Mouse (Mus musculus) thymus, postnatal 36 days (tissue): ENCODE measurements at regions not wholly inside any gene's neighbourhood (a gene's known extent, or its start where the extent isn't known, plus 50 kb on each side); places are given as distances from the start of the nearest gene placed in this dataset.

Experiments used
- DNase-seq, 2 experiments: peaks; one replicate each; pipeline ENCODE4 v3.0.0; 2022; ENCODE audit warnings: mixed read lengths in 2 of 2

- DNase-seq = no peak
Observed at GRCm38 (mm10) chr15:51104796-51105195, 2779.9 kb upstream of the Gm7489 start.

DNA sequence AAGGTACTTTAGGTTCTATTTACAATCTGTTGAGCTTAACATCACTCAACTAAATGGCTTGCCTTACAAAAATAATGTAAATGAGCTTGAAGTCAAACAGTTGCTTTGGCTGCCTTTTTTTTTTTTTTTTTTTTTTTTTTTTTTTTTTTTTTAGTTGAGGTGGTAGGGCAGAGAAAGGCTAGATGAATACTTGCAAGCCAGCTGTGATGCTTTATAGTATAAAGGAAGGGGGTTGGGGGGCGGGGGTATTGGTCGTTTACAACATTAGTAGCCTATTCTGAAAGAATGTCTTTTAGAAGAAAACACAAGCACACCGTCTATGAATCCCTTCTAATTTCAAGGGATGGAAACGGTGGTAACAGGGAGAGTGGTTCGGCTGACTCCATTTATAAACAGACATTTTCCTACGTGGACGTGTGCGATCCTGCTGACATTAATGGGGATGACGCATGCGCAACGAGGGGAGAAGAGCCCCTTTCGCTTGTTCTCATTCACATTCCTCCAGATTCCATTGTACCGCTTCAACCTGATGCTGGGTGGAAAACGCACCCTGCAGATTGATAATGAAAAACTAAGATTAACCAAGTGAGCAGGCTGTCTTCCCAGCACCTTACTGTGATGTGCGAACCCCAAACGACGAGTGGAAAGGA is 2779.2 kb upstream of the Gm7489 start:
- DNase-seq = no peak

DNA sequence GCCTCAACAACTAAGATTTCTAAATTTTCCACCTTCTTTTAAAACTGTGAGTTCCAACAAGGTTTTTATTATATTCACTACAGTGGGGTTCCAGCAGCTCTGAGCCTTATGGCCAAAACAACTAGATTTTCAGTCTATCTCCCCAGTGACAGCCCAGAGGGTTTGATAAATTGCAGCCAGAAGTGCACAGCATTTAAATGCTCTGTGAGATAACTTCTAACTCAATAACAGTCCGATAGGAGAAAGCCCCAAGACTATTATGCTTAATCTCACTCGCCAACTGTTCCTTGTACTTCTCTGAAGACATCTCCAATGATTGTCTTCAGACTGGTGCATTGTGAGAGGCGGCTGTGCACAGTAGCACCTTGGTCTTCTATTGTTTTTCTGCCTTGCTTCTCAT is 2774.5 kb upstream of the Gm7489 start:
- DNase-seq = no peak

DNA sequence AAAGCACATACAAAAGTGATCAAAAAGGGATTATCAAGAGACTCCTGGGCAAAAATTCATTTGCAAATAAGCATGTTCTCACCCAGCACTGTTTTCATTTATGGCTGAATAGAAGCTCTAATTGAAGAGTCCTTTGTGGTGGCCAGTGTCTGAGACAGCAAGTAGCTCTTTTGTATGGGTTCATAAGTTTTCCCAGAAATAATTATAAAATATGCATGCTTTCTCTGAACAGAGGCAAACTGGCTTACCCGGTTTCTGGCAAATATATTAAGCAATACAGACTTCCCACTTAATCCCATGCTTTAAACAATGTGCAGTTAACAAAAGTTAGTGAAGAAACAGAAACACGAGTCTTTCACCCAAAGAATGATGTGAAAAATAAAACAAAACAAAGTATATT is 2758.8 kb upstream of the Gm7489 start:
- DNase-seq = no peak

DNA sequence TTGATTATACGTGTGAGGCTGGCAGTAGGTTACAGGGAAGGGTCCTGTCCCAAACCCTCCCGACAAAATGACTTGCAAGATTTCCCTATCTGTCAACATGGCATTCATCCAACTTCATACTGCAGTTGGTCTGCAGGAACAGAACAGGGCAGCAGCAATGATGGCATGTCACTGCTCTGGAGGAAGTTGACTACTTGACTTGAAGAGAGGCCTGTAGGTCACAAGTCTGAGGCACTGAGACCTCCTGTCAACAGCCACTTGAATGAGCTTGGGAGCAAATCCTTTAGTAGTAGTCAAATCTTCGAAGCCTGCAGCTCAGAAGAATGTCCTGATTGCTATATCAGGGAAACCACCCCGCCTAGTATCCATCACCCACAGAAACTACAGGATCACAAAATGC is 2753.7 kb upstream of the Gm7489 start:
- DNase-seq = no peak

GRCm38 (mm10) chr15:51136121-51136520 is 2748.6 kb upstream of the Gm7489 start:
- DNase-seq = no peak

DNA sequence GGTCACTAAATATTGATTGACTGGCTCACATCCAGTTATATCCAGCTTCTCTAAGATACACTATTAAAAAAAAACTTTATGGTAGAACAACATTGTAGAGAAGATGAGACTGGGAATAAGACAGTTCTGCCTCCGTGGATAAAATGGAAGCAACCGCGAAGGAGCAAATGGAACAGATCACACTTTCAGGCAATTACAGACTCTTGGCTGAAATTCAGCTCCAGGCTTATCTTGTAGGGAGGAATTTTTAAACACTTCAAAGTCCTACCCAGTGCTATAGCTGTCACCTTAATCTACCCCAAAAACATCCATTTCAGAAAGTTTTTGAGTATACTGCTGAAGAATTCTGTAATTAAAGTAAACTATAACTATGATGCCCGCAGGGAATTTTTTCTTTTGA is 2745.2 kb upstream of the Gm7489 start:
- DNase-seq = no peak

DNA sequence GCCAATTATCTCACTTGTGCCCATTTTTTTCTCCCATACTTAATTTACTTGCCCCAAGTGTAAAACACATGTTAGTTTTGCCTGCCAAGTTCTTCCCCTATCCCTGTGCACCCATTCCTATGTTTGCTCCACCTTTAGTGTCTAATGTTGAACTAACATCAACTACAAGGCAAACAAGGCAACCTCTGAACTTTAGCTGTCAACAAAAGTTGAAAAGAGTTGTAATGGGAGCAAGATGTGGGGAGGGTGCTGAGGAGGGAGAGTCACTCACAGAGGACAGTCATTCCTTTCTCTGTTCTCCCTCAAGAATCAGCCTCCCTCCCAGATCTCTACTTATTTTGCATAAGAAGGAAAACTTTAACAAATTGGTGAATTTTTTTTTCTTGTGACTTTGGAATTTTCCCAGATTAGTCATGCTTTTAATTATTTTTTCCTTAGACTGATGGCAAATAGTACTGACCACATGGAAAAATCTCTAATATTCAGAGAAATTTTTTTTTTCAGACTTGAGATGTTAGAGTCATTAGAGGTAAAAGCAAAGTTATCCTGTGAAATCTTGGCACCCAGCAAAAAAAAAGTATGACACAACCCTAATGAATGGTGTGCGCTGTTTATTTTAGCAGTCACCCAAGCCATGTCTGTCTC is 2710.6 kb upstream of the Gm7489 start:
- no peak for DNase-seq

DNA sequence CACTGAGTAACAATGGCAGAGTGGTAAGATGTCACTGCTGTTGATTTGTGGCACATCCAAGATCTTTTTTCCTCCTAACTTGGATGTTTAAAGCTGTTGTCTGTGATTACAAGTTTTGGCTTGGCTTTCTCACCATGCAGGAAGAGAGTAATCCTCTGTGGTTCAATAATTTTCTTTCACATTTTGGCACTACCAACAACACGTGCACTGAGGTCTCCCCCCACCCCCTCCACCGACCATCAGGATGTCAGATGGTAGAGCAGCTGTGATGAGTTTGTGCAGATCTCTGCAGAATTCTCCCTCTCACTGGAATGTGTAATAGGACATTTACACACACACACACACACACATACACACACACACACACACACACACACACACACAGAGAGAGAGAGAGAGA is 2708.2 kb upstream of the Gm7489 start:
- DNase-seq = no peak

DNA sequence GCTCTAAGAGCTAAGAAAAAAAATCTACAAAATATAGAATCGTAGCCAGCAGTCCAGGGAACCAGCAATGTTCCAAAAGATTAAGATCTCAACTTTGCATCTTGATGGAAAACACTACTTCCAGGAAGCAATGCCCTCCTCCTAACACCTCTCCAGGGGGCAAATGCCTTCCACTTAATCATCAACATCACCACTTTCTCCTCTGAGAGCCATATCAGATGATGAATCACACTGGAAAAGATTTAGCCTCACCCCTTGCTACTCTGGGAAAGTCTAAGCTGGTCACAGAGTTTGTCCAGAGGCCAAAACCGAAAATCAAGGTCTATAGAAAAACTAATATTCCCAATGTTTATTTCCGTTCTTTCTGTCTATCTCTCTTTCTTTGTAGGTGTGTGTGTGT is 2695.6 kb upstream of the Gm7489 start:
- DNase-seq = no peak

- no peak for DNase-seq
Observed at GRCm38 (mm10) chr15:51197466-51198158, 2687.1 kb upstream of the Gm7489 start.

DNA sequence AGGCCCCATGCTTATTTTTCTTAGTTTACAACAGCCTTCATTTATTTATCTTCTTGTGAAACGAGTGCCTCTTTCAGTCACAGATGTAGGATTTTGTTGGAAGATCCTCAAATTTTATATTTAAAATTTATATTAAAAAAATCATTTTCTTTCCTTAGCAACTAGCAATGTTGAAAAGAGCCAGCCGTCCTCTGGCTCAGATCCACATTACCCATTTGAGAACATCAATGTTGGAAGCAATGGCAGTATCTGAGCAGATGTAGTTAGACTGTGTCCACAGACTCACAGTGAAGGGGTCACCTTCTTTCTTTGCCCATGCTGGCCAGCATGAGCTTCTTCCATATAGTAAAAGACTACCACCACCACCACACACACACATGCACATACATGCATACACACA is 2681.4 kb upstream of the Gm7489 start:
- DNase-seq = no peak

DNA sequence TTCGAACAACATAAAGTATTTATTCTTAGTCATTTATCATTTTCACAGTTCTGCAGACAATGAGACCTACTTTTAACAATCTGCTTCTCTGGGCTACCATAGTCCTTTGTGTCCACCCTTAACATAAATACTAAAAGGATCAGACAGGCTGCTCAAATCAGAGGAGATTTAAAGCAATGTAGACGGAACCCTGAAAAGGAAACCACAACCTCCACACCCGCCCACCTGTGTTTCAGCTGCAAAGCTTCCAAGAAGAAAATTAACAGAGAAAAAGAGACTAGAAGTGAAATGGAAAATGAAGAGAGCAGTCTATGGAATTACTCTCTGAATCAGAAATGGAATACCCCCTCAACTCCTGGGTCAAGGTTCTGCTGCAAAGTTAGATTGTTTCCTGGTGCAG is 2678.7 kb upstream of the Gm7489 start:
- no peak for DNase-seq

- no peak for DNase-seq
Observed at GRCm38 (mm10) chr15:51206773-51207172, 2677.9 kb upstream of the Gm7489 start.

GRCm38 (mm10) chr15:51234873-51235272 is 2649.8 kb upstream of the Gm7489 start:
- DNase-seq = no peak

DNA sequence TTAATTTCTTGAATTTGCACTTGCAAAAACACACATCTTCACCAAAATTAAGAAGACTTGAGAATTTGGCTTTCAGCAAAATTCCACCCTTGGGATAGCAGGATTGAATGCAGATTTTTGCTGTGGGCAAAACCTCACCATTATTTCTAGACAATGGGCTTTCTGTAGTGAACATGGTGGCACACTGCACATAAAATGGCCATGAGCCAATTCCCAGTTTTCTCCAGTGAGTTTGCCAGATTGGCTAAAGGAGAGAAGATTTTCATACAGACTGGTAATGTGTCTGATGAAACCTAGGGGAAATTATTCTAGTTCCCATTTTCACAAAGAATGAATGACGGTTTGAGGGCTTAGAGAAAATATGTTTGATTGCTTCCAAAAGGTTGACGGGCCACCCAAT is 2640.1 kb upstream of the Gm7489 start:
- no peak for DNase-seq

DNA sequence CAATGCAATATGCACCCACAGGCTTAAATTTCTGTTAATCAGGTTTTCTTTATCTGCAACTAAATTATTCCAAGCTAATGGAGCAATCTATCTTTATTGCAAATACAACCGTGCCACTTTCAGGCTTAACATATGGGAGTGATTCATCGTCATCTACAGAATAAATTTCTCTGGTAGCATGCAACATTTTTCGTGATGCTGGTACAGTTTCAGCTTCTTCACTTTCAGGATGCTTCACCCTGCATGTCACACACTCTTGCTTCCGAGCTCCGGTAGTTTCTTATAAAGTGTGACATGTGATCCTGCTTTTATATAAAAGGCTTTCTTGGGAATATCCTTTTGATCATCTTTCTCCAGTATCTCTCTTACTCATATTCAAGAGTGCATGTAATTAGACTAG is 2637.4 kb upstream of the Gm7489 start:
- DNase-seq = no peak

- DNase-seq = no peak
Observed at GRCm38 (mm10) chr15:51248034-51248788, 2636.5 kb upstream of the Gm7489 start.

GRCm38 (mm10) chr15:51248789-51249040 is 2636.0 kb upstream of the Gm7489 start:
- no peak for DNase-seq

DNA sequence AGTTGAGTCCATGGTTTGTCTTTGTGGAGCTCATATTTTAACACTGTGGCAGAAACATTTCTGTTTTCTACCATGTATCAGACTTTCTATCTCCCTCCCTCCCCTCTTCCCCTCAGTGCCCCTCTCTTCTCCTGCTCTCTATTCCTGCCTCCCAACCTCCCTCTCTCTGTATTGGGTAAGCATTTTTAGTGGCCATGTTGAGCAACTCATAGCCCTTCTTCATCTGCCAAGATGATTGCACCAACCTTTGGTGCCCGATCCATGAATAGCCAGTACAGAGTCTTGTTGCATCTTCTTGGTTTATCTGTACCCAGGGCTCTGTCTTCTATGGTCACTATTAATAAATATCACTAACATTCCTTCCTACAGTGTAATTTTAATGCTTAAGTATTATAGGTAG is 2630.6 kb upstream of the Gm7489 start:
- no peak for DNase-seq

DNA sequence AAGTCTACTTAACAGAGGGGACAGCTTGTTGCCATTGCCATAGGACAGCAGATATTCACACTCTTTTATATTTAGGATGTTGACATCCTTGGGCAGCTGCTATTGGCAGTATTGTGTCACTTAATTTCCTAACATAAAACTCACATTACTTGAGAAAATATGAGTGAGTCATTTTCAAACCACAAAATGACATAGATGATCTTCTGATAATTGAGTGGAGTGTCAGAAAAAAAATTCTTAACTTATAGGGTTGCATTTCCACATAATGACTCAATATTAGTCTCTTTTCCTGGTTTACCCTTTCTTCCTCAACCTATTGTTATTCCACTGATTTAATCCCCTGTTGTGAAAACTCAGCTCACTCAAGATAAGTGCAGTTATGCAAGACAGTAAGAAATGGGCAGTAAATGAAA is 2629.5 kb upstream of the Gm7489 start:
- DNase-seq = no peak

GRCm38 (mm10) chr15:51256681-51257080 is 2628.0 kb upstream of the Gm7489 start:
- no peak for DNase-seq

DNA sequence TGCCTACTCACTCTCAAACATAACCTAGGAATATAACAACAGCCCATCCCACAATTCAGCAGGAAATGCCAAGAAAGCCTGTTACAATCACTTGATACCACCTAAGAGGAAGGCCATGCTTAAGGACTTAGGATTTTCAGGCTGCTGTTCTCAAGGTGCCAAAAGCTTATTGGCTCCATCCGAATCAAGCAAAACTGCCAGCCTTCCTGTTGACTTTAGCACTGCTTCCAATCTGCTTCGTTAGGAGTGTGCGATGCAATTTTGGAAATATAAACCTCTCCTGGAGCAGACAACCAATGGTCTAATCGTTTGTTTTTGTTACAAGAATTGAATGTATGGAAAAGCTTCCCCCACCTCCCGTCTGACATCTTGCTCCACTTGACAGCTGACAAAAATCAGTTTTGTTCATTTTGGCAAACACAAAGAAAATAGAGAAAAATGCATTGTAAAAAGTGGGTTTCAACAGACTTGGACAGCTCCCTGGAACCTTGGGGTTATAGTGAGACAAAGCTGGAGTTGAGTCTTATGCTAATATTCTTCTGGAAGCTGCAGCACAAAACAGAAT is 2620.0 kb upstream of the Gm7489 start:
- no peak for DNase-seq

DNA sequence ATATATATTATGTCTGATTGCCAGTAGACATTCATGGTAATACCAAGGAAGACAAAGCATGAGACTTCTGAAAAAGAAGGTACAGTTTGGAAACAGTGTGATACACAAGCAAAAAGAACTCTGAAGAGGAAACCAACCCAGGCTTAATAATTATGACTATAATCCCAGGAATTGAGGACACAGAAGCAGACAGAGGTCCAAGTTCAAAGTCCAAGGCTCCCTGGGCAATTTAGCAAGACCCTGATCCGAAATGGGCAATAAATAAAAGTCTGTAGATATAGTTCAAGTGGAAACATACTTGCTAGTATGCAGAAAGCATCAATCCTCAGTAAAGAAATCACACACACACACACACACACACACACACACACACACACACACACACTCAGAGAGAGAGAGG is 2618.7 kb upstream of the Gm7489 start:
- DNase-seq = no peak
